Mouse (Mus musculus) erythroblast, embryonic 14.5 days (primary cell): Measurements from ENCODE around the gene Epb41l4b.

ENCODE experiments used
- GATA1 ChIP-seq: IDR thresholded peaks from 2 replicates; pipeline ENCODE4 v1.6.1; 2012; ENCODE audit warnings: low read length, inconsistent platforms, mixed read lengths
- TAL1 ChIP-seq: IDR thresholded peaks from 3 replicates; pipeline ENCODE4 v1.6.1; 2012; ENCODE audit warnings: low read length, inconsistent platforms, mixed read lengths

GRCm38 (mm10) chr4:56957518-56957917 lies 185.7 kb downstream of the Epb41l4b start:
- TF ChIP-seq TAL1 (no peak), GATA1 (no peak)
